Mouse (Mus musculus): ENCODE measurements around the gene Idnk. TPM values are rescaled to one million over a fixed set of nuclear protein-coding genes. Genes with fewer than 3 reads are reported as not detected.

The Idnk gene
- polyA plus RNA-seq, 1 experiment from 2014 or later: 43.2 TPM

- no peaks in the 10 kb centered on the region for H3K36me3 ChIP-seq
- H3K4me1 ChIP-seq (replicated peaks): no peaks in the 10 kb centered on the region; the same call in 1 of the 2 replicates
- no peaks in the 10 kb centered on the region; the same call in 1 of the 2 replicates for H3K27me3 ChIP-seq
- WGBS: 85% methylated on average over 1 of the region's 1 CpGs
- no peak overlapping the region for H3K9ac ChIP-seq (replicated peaks)
- no peak overlapping the region for H3K4me3 ChIP-seq (replicated peaks)
- 0 out of 2 replicates have a peak, but pooled peaks cover 7% of the 10 kb centered on the region for H3K9me3 ChIP-seq
- ATAC-seq (ENCODE audit: insufficient number of reproducible peaks, insufficient read depth, low FRiP score, low TSS enrichment, low read depth): no peak
- H3K27ac ChIP-seq: no peak overlapping the region
- H3K4me2 ChIP-seq: no peak overlapping the region
These were observed 9.7 kb upstream of the Idnk start for GRCm38 (mm10) chr13:58147760-58148159.

DNA sequence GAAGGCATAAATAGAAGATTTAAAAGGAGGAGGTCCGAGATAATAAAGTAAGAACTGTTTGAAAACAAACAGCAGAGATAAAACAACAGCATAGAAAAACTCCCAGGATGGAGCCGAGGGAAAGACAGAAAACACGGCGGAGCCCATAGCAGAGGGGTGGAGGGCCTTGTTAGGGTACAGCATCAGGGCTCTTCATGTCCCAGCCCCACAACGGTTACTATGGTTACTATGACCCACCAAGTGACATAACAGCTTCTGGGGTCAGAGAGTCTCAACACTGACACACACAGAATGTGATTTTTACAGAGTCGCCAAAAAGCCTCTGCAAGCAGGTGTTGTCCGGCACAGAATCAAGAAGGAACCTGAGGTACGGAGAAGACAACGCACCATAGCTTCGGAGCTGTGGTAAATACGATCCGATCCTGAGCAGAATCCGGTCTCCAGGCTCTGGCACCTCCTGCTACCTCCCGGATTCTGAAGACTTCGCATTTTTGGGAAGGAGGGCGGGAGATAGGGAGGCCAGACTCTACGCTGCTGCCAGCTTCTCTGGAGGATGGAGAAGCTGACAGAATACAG, 9.1 kb upstream of the Idnk start:
- peak; percentile 81 for ATAC-seq (ENCODE audit: insufficient number of reproducible peaks, insufficient read depth, low FRiP score, low TSS enrichment, low read depth)
- Histone ChIP-seq H3K9me3 (0 out of 2 replicates have a peak, but pooled peaks cover 7% of the 10 kb centered on the region), H3K4me2 (peak overlapping the region; percentile 74), H3K36me3 (no peaks in the 10 kb centered on the region), H3K4me3 (replicated peaks) (peak overlapping the region; percentile 40), H3K27ac (no peak overlapping the region), H3K27me3 (no peaks in the 10 kb centered on the region; the same call in 1 of the 2 replicates), H3K4me1 (replicated peaks) (no peaks in the 10 kb centered on the region; the same call in 1 of the 2 replicates), H3K9ac (replicated peaks) (peak overlapping the region; percentile 9; the same call in 1 of the 2 replicates)
- 2% methylated on average over 17 of the region's 17 CpGs for WGBS

DNA sequence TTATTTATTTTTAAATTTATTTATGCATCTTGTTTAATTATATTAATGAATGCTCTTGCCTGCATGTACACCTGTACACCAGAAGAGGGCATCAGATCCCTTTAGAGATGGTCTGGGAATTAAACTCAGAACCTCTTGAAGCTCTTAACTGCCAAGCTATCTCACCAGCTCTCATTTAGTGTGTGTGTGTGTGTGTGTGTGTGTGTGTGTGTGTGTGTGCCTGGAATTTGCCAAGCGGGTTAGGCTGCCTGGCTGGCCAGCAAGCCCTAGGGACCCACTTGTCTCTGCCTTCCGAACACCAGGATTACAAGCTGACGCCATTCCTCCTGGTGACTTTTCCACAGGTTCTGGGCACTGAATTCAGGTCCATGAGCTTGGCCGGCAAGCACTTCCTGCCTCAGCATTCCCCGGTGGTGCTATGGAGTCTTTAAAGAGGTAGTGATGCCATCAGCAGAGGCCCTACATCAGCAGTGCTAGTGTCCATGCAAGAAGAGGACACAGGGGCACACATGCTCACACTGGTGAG, 8.4 kb upstream of the Idnk start:
- Histone ChIP-seq H3K36me3 (no peaks in the 10 kb centered on the region), H3K9me3 (0 out of 2 replicates have a peak, but pooled peaks cover 7% of the 10 kb centered on the region), H3K4me1 (replicated peaks) (no peaks in the 10 kb centered on the region; the same call in 1 of the 2 replicates), H3K4me3 (replicated peaks) (peak overlapping the region; percentile 40), H3K27ac (no peak overlapping the region), H3K27me3 (no peaks in the 10 kb centered on the region; the same call in 1 of the 2 replicates), H3K4me2 (peak overlapping the region; percentile 74), H3K9ac (replicated peaks) (peak overlapping the region; percentile 9; the same call in 1 of the 2 replicates)
- WGBS: 40% methylated on average over 5 of the region's 5 CpGs
- no peak for ATAC-seq (ENCODE audit: insufficient number of reproducible peaks, insufficient read depth, low FRiP score, low TSS enrichment, low read depth)

- Histone ChIP-seq H3K36me3 (no peaks in the 10 kb centered on the region), H3K4me2 (no peak overlapping the region), H3K27ac (no peak overlapping the region), H3K9ac (replicated peaks) (no peak overlapping the region), H3K4me3 (replicated peaks) (no peak overlapping the region), H3K4me1 (replicated peaks) (no peaks in the 10 kb centered on the region; the same call in 1 of the 2 replicates), H3K9me3 (0 out of 2 replicates have a peak, but pooled peaks cover 7% of the 10 kb centered on the region), H3K27me3 (no peaks in the 10 kb centered on the region; the same call in 1 of the 2 replicates)
- WGBS: 82% methylated on average over 3 of the region's 3 CpGs
- ATAC-seq (ENCODE audit: insufficient number of reproducible peaks, insufficient read depth, low FRiP score, low TSS enrichment, low read depth): no peak
These were observed 7.8 kb upstream of the Idnk start for GRCm38 (mm10) chr13:58149629-58150028.

DNA sequence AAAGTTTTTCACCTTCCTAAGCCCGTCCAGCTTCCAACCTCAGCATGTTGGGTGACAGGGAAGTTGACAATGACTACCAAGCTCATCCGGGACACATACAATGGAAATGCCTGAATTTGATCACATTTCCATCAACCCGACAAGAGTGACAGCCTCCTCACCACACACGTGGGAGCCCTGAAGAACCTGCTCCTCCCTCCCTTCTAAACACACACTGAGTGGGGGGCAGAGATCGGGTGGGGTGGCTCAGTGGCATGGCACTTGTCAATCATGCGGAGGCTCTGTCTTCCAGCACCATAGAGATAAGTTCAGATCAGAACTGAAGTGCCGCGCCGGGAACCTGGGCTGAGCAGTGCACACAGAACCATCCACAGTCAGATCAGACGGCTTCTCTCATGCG, 7.0 kb upstream of the Idnk start:
- Histone ChIP-seq H3K4me1 (replicated peaks) (no peaks in the 10 kb centered on the region; the same call in 1 of the 2 replicates), H3K9ac (replicated peaks) (no peak overlapping the region), H3K27ac (no peak overlapping the region), H3K4me2 (no peak overlapping the region), H3K4me3 (replicated peaks) (no peak overlapping the region), H3K36me3 (no peaks in the 10 kb centered on the region), H3K9me3 (0 out of 2 replicates have a peak, but pooled peaks cover 7% of the 10 kb centered on the region), H3K27me3 (no peaks in the 10 kb centered on the region; the same call in 1 of the 2 replicates)
- ATAC-seq (ENCODE audit: insufficient number of reproducible peaks, insufficient read depth, low FRiP score, low TSS enrichment, low read depth): no peak
- 85% methylated on average over 11 of the region's 11 CpGs for WGBS

- H3K4me1 ChIP-seq (replicated peaks): peaks cover 6% of the 10 kb centered on the region; the same call in 1 of the 2 replicates
- no peak overlapping the region for H3K4me2 ChIP-seq
- H3K4me3 ChIP-seq (replicated peaks): no peak overlapping the region
- H3K9ac ChIP-seq (replicated peaks): no peak overlapping the region
- no peak for ATAC-seq (ENCODE audit: insufficient number of reproducible peaks, insufficient read depth, low FRiP score, low TSS enrichment, low read depth)
- H3K9me3 ChIP-seq: peaks cover 4% of the 10 kb centered on the region; the same call in 1 of the 2 replicates
- H3K27ac ChIP-seq: no peak overlapping the region
- 83% methylated on average over 2 of the region's 2 CpGs for WGBS
- peaks cover 14% of the 10 kb centered on the region for H3K36me3 ChIP-seq
- H3K27me3 ChIP-seq: no peaks in the 10 kb centered on the region; the same call in 1 of the 2 replicates
These were observed 1.4 kb upstream of the Idnk start for GRCm38 (mm10) chr13:58156031-58156430.

GRCm38 (mm10) chr13:58157036-58157435, 413 bp upstream of the Idnk start:
- Histone ChIP-seq H3K36me3 (peaks cover 22% of the 10 kb centered on the region), H3K4me2 (peak overlapping the region; percentile 97), H3K27me3 (no peaks in the 10 kb centered on the region; the same call in 1 of the 2 replicates), H3K4me1 (replicated peaks) (peaks cover 6% of the 10 kb centered on the region; the same call in 1 of the 2 replicates), H3K27ac (no peak overlapping the region), H3K9me3 (peaks cover 11% of the 10 kb centered on the region; the same call in 1 of the 2 replicates), H3K4me3 (replicated peaks) (peak overlapping the region; percentile 76), H3K9ac (replicated peaks) (peak overlapping the region; percentile 79)
- 30% methylated on average over 8 of the region's 8 CpGs for WGBS
- ATAC-seq (ENCODE audit: insufficient number of reproducible peaks, insufficient read depth, low FRiP score, low TSS enrichment, low read depth): no peak

- 14% methylated on average over 16 of the region's 16 CpGs for WGBS
- Histone ChIP-seq H3K4me1 (replicated peaks) (peaks cover 6% of the 10 kb centered on the region; the same call in 1 of the 2 replicates), H3K9me3 (peaks cover 11% of the 10 kb centered on the region; the same call in 1 of the 2 replicates), H3K36me3 (peaks cover 31% of the 10 kb centered on the region), H3K9ac (replicated peaks) (peak overlapping the region; percentile 79), H3K4me3 (replicated peaks) (peak overlapping the region; percentile 76), H3K27me3 (no peaks in the 10 kb centered on the region; the same call in 1 of the 2 replicates), H3K4me2 (peak overlapping the region; percentile 97), H3K27ac (peak overlapping the region; percentile 32; the same call in 1 of the 2 replicates)
- ATAC-seq (ENCODE audit: insufficient number of reproducible peaks, insufficient read depth, low FRiP score, low TSS enrichment, low read depth): peak; percentile 24; the same call in 1 of the 2 replicates
These were observed 857 bp downstream of the Idnk start for GRCm38 (mm10) chr13:58158099-58158912.

GRCm38 (mm10) chr13:58160761-58161160, 3.3 kb downstream of the Idnk start:
- 95% methylated on average over 15 of the region's 15 CpGs for WGBS
- Histone ChIP-seq H3K4me3 (replicated peaks) (no peak overlapping the region), H3K4me1 (replicated peaks) (peaks cover 6% of the 10 kb centered on the region; the same call in 1 of the 2 replicates), H3K9ac (replicated peaks) (no peak overlapping the region), H3K9me3 (peaks cover 11% of the 10 kb centered on the region; the same call in 1 of the 2 replicates), H3K36me3 (peaks cover 42% of the 10 kb centered on the region), H3K27me3 (no peaks in the 10 kb centered on the region; the same call in 1 of the 2 replicates), H3K27ac (no peak overlapping the region), H3K4me2 (no peak overlapping the region)
- no peak for ATAC-seq (ENCODE audit: insufficient number of reproducible peaks, insufficient read depth, low FRiP score, low TSS enrichment, low read depth)

DNA sequence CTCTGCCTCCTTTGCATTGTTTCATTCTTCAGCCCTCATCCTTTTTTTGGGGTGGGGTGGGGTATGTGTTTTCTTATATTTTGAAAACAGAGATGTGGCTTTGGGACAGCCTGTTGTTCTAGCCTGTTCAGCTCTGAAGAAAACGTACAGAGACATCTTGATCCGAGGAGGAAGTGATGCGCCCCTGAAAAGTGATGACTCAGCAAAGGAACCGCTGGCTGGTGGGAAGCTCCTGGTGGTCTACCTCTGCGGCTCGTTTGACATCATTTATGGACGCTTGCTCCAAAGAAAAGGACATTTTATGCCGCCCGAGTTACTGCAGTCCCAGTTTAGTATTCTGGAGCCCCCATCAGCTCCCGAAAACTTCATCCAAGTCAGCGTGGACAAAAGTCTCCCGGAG, 5.9 kb downstream of the Idnk start:
- Histone ChIP-seq H3K9ac (replicated peaks) (no peak overlapping the region), H3K27me3 (no peaks in the 10 kb centered on the region), H3K4me3 (replicated peaks) (no peak overlapping the region), H3K36me3 (peaks cover 48% of the 10 kb centered on the region), H3K4me2 (no peak overlapping the region), H3K4me1 (replicated peaks) (peaks cover 4% of the 10 kb centered on the region; the same call in 1 of the 2 replicates), H3K9me3 (peaks cover 11% of the 10 kb centered on the region; the same call in 1 of the 2 replicates), H3K27ac (no peak overlapping the region)
- WGBS: 95% methylated on average over 12 of the region's 12 CpGs
- ATAC-seq (ENCODE audit: insufficient number of reproducible peaks, insufficient read depth, low FRiP score, low TSS enrichment, low read depth): no peak
